Mouse (Mus musculus): Measurements from ENCODE around the gene Vwa1.

GRCm38 (mm10) chr4:155762357-155762756 lies 12.1 kb downstream of the Vwa1 start:
- TF ChIP-seq GATA1 (IDR thresholded peaks at IDR 0.05; ENCODE audit: borderline replicate concordance, low read length) (no peak), FLI1 (IDR thresholded peaks at IDR 0.05; ENCODE audit: low read length) (no peak)
